Mouse (Mus musculus): ENCODE data around the gene Ccdc18. TPM values are rescaled to one million over a fixed set of nuclear protein-coding genes. Genes with fewer than 3 reads are reported as not detected.
"Not testable (repeated sequence)": the region's sequence is repeated elsewhere in the genome, so short reads cannot be mapped to it uniquely, and the experiment has no call there.

The Ccdc18 gene
- polyA plus RNA-seq, 1 experiment from 2014 or later = 13.6 TPM

- no peak for ATAC-seq (ENCODE audit: low read depth)
- 5% methylated on average over 7 of the region's 7 CpGs for WGBS
- no peak overlapping the region for H3K27ac ChIP-seq (ENCODE audit: low read length)
- H3K4me3 ChIP-seq (ENCODE audit: low read length) = peak overlapping the region; percentile 100
- H3K9ac ChIP-seq (ENCODE audit: low read length) = peak overlapping the region; percentile 99
- peak overlapping the region; percentile 88 for H3K4me2 ChIP-seq (ENCODE audit: low read depth, low read length)
- no peaks in the 10 kb centered on the region for H3K9me3 ChIP-seq (ENCODE audit: control insufficient read depth, low read length)
- no peaks in the 10 kb centered on the region for H3K36me3 ChIP-seq (ENCODE audit: control insufficient read depth, insufficient read depth, low read length)
- peaks cover 16% of the 10 kb centered on the region for H3K4me1 ChIP-seq (replicated peaks; ENCODE audit: control insufficient read depth, insufficient read depth, low read length)
- no peaks in the 10 kb centered on the region for H3K27me3 ChIP-seq (ENCODE audit: control insufficient read depth, insufficient read depth, low read depth, low read length)
These were observed 137.1 kb downstream of the Ccdc18 start for GRCm38 (mm10) chr5:108269811-108270151.

DNA sequence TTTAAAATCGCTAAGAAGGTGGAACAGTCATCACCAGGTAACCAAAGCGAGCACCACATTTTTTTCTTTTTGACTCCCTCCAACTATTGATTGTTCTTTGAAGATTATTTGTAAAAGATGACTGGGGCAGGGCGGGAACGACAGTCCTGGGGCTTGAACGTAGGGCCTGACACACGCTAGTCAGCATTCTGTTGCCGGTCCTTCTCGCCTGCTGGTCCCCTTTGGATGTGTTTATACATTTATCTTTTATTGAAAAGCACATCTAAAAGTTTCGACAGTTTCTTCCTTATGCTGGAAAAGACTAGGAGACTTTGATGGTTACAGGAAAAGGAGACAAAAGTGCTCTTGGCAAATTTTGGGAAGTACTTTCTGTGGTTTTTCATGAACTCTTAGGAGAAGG is 137.7 kb downstream of the Ccdc18 start:
- Histone ChIP-seq H3K36me3 (ENCODE audit: control insufficient read depth, insufficient read depth, low read length) (no peaks in the 10 kb centered on the region), H3K4me2 (ENCODE audit: low read depth, low read length) (peak overlapping the region; percentile 88), H3K9ac (ENCODE audit: low read length) (peak overlapping the region; percentile 99), H3K4me3 (ENCODE audit: low read length) (peak overlapping the region; percentile 100), H3K27me3 (ENCODE audit: control insufficient read depth, insufficient read depth, low read depth, low read length) (no peaks in the 10 kb centered on the region), H3K9me3 (ENCODE audit: control insufficient read depth, low read length) (no peaks in the 10 kb centered on the region), H3K4me1 (replicated peaks; ENCODE audit: control insufficient read depth, insufficient read depth, low read length) (peaks cover 16% of the 10 kb centered on the region), H3K27ac (ENCODE audit: low read length) (no peak overlapping the region)
- no peak for ATAC-seq (ENCODE audit: low read depth)
- WGBS = 27% methylated on average over 9 of the region's 9 CpGs

GRCm38 (mm10) chr5:108271345-108271744 is 138.7 kb downstream of the Ccdc18 start:
- peaks cover 16% of the 10 kb centered on the region for H3K4me1 ChIP-seq (replicated peaks; ENCODE audit: control insufficient read depth, insufficient read depth, low read length)
- not testable (repeated sequence) for H3K27ac ChIP-seq (ENCODE audit: low read length); ATAC-seq (ENCODE audit: low read depth); H3K36me3 ChIP-seq (ENCODE audit: control insufficient read depth, insufficient read depth, low read length); H3K9ac ChIP-seq (ENCODE audit: low read length); H3K9me3 ChIP-seq (ENCODE audit: control insufficient read depth, low read length); H3K27me3 ChIP-seq (ENCODE audit: control insufficient read depth, insufficient read depth, low read depth, low read length); H3K4me3 ChIP-seq (ENCODE audit: low read length)
- peak overlapping the region; percentile 27; the same call in 1 of the 2 replicates for H3K4me2 ChIP-seq (ENCODE audit: low read depth, low read length)
- WGBS = 91% methylated on average over 6 of the region's 6 CpGs

Other genes starting within 250 kb of the Ccdc18 start
- gene Rpl5, start 232.4 kb upstream of the Ccdc18 start, polyA plus RNA-seq (2015; fragmentation: Nextera tagmentation; extraction: Ambion mirVana) = 59.0 and 63.5 TPM in 2 replicates
- gene Fam69a, start 145.8 kb upstream of the Ccdc18 start, polyA plus RNA-seq (2015; fragmentation: Nextera tagmentation; extraction: Ambion mirVana) = 23.8 and 24.4 TPM in 2 replicates
- 81.8 and 98.0 TPM in 2 replicates for gene Mtf2, start 67.2 kb upstream of the Ccdc18 start, polyA plus RNA-seq (2015; fragmentation: Nextera tagmentation; extraction: Ambion mirVana)
- 31.8 and 32.4 TPM in 2 replicates for gene Tmed5, start 255 bp upstream of the Ccdc18 start, polyA plus RNA-seq (2015; fragmentation: Nextera tagmentation; extraction: Ambion mirVana)
- gene Dr1, start 136.0 kb downstream of the Ccdc18 start, polyA plus RNA-seq (2015; fragmentation: Nextera tagmentation; extraction: Ambion mirVana) = 40.5 and 45.3 TPM in 2 replicates
- 7.0 and 7.4 TPM in 2 replicates for gene Pigg, start 179.7 kb downstream of the Ccdc18 start, polyA plus RNA-seq (2015; fragmentation: Nextera tagmentation; extraction: Ambion mirVana)
- not detected in 2 replicates for gene Gm42517, start 235.0 kb downstream of the Ccdc18 start, polyA plus RNA-seq (2015; fragmentation: Nextera tagmentation; extraction: Ambion mirVana)

All from lung, embryonic 16.5 days (tissue).